Mouse (Mus musculus) CD4-positive, CD25-positive, alpha-beta regulatory T cell, adult 2 months (primary cell): ENCODE measurements around the gene Gm5767.
A peak's percentile ranks its signal among the peaks of the same experiment; 100 is the strongest.

ENCODE experiments used
- DNase-seq: peaks from one replicate; pipeline ENCODE4 v3.0.0-alpha.2; 2012; ENCODE audit warnings: low read depth, low spot score

Gm5767 gene

GRCm38 (mm10) chr16:8670041-8671035 is 10.2 kb upstream of the Gm5767 start:
- DNase-seq, result no peak

DNA sequence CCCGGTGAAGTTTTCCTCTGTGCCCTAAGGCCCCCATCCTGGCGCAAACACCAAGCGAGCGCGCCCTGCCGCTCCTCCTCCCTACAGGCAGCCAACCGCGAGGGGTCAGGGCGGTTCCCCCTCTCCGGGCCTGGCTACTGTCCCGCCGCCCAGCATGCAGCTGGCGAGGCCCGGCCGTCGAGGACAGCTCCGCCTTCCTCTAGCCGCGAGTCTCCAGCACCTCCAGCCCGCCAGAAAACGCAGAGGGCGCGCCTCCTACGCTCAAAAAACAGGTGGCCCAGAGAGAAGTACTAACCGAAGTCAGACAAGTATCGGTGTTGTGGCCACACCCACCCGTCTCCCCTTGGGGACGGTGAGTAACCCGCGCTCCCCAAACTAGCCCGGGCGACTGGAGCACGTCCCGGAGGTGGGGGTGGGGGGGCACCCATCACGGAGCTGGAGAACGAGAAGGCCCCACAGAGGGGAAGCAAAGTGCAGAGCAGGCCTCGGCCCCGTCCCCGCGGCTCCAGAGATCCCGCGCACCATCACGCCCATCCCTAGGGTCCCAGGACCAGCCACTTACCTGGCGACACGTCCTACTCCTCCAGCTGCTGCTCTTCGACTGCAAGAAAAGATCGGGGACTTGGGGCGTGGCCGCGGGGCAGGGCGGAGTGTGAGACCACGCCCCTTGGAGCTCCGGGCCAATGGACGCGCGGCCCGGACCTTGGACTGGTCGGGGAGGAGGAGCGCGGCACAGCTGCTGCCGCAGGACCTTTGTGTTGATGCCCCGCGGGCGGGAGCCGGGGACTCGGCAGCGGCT is 8.8 kb upstream of the Gm5767 start, which contains the start of gene Carhsp1:
Gene Carhsp1 (minus strand): TSS at position 605 of the 799 bp plus-strand sequence.
- peak; percentile 91 for DNase-seq

- DNase-seq, result no peak
Observed at GRCm38 (mm10) chr16:8672350-8672687, 8.3 kb upstream of the Gm5767 start.

DNA sequence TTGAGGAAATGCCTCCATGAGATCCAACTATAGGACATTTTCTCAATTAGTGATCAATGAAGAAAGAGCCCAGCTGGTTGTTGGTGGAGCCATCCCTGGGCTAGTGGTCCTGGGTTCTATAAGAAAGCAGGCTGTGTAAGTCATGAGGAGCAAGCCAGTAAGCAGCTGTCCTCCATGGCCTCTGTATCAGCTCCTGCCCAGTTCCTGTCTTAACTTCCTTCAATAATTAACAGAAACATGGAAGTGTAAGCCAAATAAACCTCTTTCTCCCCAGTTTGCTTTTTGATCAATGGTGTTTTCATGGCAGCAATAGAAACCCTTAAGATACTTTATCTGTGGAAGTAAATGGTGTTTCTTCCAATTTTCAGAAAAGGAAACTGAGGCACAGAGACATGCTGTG is 7.8 kb upstream of the Gm5767 start:
- no peak for DNase-seq

- DNase-seq, result no peak
Observed at GRCm38 (mm10) chr16:8673343-8673742, 7.2 kb upstream of the Gm5767 start.

DNA sequence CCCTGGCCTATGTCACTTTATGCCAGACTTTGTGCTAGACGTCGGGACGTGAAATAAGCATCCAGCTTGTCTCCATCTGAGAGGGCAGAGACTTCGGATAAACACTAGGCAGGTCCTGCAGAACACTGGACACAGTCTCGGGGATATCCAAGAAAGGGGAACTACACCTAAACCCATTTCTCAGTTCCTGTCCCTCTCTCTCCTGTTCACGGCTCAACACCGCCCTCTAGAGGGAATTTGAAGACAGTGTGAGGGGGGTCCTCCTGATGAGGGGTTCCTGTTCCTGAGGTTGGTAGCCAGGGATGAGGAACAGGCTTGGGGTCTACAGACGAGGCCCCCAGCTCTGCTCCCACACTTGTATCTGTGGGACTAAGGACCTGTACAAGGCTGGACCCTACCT is 6.4 kb upstream of the Gm5767 start:
- peak; percentile 85 for DNase-seq

DNA sequence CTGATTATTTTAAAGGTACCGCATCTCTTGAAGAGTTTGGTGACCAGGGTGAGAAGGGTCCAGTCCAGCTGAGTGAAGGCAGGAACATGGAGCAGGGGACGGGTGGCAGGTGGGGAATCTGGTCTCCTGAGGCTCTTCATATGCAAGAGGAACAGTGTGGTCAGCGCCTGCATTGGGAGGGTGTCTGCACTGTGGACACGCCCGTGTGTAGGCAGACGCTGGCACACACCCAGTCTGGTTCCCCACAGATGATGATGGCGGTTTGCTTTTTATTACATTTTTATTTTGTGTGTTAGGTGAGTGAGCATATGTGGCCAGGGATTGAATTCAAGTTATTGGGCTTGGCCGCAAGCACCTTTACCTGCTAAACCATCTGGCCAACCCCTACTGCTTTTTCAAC is 5.0 kb upstream of the Gm5767 start:
- DNase-seq, result no peak

GRCm38 (mm10) chr16:8676228-8676627 is 4.3 kb upstream of the Gm5767 start:
- DNase-seq, result no peak

DNA sequence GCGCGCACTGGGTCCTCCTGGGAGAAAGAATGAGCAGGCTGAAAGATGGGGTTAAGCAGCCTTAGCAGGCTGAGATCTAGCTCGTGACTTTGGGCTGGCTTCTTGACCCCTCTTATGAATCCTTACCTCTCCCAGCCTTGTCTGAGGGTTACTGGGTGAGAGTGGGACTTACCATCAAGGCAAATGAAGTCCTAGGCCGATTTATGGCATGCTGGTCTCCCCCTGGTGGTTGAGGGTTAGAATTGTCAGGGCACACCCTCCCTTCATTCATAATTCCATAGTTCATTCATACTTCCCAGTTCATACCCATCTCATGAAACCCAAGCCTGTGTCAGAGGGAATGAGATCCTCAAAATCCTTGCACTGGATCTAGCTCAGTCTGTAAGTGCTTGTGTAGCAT is 3.8 kb upstream of the Gm5767 start:
- peak; percentile 76 for DNase-seq

DNA sequence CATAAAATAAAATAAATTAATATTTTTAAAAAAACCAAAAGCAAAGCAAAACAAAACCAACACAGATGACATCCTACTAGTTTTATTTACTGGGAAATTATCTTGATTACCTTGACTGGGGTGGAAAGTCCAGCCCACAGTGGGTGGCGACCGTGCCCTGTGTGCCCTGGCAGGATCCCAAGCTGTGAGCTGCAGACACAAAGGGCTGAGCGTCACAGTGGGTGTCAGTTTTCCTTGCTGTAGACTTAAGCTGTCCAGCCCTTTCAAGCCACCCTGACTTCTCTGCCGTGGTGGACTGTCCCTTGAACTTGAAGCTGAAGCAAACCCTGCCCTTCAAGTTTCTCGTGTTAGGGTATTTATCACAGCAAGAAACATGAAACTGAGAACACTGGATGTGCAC is 2.5 kb upstream of the Gm5767 start:
- no peak for DNase-seq

DNA sequence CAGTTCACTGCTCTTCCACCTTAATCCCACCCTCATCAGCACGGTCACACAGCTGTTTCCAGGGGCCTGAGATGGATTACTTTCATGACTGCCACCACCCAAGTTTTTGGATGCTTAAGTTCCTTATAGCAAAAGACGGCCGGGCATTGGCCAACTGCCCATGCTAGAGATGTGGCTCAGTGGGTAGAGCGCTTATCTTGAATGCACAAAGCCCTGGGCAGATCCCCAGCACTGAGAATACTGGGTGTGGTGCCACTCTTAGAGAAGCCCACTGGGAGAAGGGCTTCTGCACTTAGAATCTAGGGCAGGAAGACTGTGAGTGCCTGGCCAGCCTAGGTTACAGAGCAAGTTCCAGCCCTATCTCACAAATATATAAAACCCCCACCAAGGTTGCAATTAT is 1.9 kb upstream of the Gm5767 start:
- no peak for DNase-seq

- no peak for DNase-seq
Observed at GRCm38 (mm10) chr16:8679780-8680179, 790 bp upstream of the Gm5767 start.

DNA sequence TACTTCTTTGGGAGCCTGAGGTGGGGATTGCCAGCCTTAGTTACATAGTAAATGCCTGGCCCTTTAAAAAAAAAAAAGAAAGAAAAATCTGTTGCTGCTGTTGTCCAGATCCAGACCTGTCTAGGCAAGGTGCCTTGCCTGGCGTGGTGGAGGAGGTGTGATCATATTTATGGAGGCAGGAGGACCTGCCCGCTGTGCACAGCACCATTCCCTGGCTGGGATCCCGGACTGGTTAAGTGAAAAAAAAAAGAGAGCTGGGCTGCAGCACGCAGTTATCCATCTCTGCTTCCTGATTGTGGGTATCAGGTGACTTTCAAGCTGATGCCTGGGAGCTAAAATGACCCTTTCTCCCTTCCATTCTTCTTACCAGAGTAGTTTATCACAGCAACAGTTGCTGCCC is 4.5 kb downstream of the Gm5767 start:
- no peak for DNase-seq

DNA sequence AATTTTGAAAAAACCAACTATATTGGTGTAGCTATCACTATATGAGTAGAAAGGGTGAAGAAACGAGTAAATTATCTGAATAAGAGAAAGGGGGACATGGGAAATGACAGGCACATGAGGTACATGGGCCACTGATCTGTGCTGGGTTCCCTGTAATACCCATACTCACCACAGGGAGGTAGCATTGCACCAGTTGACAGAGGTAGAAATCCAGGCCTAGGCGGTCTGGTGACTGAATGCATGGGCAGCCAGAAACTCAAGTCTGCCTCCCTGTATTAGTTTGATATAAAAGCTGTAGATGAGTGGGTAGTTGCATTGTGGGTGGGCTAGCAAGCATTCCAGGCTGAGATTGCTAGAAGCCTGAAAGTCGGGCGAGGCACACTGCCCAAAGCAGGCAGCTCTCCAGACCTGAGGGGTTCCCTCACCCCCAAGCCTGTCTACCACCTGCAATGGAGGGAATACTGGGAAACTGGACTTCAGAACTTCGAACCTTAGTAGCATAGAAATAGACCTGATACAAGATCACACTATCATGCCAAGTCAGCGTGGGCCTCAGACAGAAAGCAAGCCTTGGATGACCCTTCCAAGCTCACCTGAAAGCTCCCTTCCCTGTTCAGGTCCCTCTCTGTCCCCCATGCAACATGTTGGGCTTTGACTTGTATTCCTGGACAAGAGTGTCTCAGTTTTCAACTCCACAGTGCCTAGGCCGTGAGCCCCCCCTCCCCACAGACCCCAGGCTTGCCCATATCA is 5.7 kb downstream of the Gm5767 start:
- peak; percentile 87 for DNase-seq

DNA sequence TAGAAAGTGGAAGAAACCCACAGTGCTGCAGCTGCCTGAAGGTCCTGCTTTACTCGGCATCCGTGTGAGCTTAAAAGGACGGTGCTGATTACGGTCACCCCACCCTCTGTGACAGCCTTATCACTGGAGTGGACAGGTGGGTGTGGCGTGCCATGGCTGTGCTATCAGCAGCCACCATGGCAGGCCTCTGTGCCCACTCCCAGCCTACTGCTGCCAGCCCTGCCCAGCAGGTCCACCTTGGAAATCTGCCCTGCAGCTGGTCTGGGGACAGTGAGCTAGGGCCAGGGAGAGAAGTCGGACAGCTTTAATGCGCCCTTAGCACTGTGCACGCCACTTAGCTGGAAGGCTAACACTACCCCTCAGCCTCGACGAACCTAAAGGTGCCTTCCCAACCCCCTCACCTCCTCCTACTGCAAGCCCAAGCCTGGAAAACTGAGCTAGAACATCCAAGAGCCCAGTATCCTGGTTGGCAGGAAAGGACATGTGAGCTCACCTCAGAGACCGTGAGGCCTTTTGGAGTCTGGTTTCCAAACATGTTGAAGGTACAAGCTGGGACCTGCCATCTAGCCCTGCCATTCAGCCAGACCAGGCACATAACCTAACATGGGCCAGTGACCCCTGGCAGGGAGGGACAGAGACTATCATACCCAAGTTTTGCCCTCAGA is 6.4 kb downstream of the Gm5767 start:
- no peak for DNase-seq

DNA sequence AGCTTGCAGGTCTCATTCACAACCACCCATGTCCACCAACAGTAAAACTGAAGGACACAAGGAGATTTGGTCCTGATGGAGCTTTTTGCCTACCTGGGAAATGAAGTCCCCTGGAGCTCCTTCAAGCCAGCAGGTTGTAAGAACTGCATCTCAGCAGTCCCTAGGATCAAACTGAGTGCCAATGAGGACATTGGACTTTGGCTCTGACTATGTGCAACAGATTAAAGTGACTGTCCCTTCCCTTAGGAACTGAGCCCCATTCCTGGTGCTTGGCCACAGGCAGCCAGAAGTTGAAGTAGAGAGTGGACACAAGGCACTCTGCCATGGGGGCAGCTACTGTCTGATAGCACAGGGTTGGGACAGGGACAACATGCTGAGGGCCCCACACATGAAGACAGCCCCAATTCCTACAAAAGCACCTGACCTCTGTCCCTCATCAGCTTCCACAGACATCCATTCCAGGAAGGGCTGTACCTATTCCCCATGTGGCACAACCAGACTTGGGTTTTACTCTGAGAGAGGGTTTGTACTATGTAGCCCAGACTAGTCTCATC is 7.1 kb downstream of the Gm5767 start:
- DNase-seq, result no peak

- no peak for DNase-seq
Observed at GRCm38 (mm10) chr16:8689979-8690656, 9.5 kb downstream of the Gm5767 start.

DNA sequence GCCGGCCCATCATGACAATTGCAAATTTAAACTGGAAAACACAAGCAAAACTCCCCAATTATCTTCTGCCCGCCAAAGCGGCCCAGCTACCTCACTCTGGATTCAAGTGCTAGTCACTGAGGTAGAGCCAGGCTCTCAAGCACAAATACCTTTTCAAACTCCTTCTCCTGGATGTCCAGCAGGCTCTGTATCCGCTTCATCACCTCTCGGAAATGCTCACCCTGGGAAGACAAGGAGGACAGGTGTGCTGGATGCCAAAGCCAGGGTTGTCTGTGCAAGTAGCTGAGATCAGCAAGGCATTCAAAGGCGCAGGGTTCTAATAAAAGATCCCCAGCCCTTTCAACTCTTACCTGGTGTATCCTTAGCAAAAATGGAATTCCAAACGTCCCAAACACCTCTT is 10.6 kb downstream of the Gm5767 start:
- DNase-seq, result no peak

DNA sequence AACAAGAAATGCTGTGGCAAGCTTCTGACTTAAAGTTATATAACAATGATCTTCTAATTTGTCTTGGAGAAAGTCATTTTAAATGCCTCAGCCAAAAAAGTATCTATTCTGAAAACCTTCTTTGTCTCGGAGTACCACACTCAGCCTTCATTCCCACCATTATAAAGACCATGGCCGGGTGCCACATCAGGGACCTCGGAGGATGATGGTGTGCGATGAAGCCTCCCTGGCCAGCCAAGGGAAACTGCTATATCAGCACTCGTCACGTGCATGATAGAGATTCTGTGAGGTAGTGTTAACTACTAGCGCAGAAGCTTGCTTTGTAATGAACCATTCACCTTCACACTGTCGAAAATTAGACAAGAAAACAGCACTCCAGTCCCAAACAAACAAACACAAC is 19.0 kb downstream of the Gm5767 start:
- no peak for DNase-seq

- DNase-seq, result no peak
Observed at GRCm38 (mm10) chr16:8700586-8700985, 20.0 kb downstream of the Gm5767 start.

DNA sequence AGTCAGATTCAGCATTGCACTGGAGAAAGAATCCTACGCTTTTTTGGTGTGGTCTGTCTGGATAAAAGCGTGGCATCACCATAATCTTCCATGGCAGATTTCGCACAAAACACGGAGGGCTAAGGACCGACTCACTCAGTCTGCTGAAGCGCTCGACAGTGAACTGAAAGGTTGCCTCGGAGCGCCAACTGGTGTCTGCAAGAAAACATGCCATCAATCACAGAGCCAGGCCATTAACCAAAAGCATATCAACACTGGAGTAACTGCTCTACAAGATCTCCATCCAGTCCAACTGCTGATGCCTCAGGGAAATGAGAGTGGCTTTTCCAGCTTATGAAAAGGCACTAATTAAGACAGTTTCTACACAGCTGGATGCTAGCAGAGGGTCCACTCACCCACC is 31.4 kb downstream of the Gm5767 start:
- DNase-seq, result no peak
